Mouse (Mus musculus) ovary, postnatal 14 days (tissue): ENCODE results near the gene Htr1d.

ENCODE experiments used
- DNase-seq: peaks from one replicate; pipeline ENCODE4 v3.0.0; 2022; ENCODE audit warnings: low spot score

The Htr1d gene

GRCm38 (mm10) chr4:136423224-136423623 is at the start of gene Htr1d:
TSS of gene Htr1d (plus strand) at chr4:136423524.
- no peak for DNase-seq

DNA sequence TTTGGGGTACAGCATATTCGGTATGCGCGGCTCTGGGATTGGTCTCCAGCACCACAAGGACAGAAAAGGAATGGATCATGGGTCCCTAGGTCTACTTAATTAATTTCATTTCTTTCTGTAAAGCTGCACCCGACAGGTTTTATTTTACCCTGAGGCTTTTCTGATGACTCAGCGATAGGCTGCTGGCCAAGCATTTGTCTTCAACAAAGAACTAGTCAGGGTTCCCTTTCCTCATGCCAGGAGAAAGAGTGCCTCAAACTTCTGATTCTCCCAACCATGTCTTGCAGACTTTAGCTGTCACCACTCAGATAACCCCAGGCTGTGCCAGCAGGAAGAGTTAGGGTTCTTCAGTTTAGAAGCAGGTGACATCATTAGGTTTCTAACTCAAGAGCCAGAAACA is 46.3 kb upstream of the Htr1d start:
- DNase-seq = no peak

DNA sequence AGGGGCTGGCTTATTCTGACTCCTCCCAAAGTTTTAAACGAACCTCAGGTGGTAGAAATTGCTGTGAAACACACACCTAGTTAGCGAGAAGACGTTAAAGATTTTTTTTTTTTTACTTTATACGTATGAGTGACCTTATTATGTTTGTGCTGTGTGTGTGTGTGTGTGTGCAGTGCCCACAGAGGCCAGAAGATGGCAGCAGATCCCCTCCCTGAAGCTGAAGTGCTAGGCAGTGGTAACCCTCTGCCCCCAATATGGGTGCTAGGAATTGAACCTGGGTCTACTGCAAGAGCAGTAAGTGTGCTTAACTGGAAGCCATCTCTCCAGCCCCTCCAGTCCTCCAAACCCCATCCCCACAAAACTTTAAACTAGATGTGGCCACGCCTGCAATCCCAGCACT is 40.3 kb upstream of the Htr1d start:
- no peak for DNase-seq

- DNase-seq = no peak
These were observed 39.5 kb upstream of the Htr1d start for GRCm38 (mm10) chr4:136383839-136384238.

DNA sequence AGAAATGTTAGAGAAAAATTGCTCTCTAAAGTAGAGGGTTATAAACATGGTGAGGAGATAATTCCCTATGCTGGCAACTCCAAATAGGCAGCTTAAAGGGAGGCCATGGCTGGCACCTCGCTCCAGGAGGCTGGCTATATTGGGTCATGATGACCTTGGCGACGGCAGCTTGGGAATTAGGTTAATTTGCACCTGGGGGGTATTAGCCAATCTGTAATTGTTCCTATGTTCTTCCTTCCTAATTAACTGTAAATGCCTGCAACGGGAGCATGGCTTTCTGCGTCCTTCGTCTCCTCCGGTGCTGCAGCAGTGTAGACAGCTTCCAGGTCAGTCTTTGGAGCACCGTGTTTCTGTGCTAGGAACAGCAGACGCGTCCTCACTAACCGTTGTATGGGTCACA is 36.1 kb upstream of the Htr1d start:
- DNase-seq = no peak

DNA sequence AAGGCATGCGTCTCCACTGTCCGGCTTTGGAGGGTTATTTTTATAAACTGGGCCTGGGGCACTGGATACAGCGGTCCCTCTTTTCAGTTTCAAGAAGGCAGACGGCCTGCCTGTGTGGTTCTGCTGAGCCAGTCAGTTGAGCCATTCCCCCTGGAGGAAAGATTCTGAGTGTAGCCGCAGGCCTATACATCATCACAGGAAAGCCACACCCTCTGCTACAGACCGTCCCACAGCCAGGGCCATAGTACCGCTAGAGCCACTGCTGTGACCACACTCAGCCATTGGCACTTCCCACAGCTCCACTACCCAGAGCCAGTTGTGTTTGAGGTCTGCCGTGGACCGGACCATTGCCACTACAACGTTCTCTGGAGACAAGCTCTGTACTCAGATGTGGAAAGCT is 21.5 kb upstream of the Htr1d start:
- no peak for DNase-seq

- no peak for DNase-seq
These were observed 15.5 kb upstream of the Htr1d start for GRCm38 (mm10) chr4:136407831-136408230.

- no peak for DNase-seq
These were observed 11.1 kb upstream of the Htr1d start for GRCm38 (mm10) chr4:136411995-136412765.

DNA sequence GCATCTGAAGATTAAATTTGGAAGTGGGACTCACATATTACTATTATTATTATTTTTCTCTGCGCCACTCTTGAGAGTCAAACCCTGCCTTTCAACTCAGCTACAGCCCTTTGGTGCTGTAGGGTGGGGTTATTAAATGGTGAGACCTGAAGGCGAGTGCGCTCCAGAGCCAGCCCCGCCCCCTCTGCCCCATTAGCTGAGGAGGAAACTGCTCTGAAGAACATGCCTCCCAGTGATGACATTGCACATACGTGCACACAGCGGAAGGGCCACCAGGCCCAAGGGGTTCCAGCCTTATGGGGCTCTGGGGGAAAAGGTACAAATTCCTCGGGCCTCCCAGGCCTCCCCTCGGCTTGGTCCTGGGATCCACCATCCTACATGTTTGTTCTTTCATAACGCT is 7.8 kb upstream of the Htr1d start:
- DNase-seq = no peak

GRCm38 (mm10) chr4:136418962-136419361 is 4.4 kb upstream of the Htr1d start:
- DNase-seq = no peak

DNA sequence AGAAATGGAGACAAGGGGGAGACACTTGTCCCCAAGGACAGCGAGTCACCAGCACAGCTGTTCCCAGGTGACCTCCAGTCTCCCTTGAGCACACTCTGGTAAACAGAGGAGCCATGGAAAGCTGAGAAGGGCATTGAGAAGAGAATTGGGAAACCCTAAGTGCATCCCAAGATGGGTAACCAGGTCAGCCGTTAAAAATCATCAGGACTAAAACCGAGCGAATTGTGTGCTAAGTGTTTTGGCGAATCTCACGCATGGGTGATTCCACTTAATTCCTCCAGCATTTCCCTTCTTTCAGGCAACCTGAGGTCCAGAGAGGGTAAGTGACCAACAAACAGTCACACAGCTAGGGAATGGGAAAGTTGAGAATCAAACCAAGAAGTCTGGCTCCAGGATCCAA is 3.9 kb upstream of the Htr1d start:
- no peak for DNase-seq

GRCm38 (mm10) chr4:136424120-136424999 is 1.0 kb downstream of the Htr1d start:
- DNase-seq = no peak

GRCm38 (mm10) chr4:136425000-136425288 is 1.6 kb downstream of the Htr1d start:
- DNase-seq = no peak

DNA sequence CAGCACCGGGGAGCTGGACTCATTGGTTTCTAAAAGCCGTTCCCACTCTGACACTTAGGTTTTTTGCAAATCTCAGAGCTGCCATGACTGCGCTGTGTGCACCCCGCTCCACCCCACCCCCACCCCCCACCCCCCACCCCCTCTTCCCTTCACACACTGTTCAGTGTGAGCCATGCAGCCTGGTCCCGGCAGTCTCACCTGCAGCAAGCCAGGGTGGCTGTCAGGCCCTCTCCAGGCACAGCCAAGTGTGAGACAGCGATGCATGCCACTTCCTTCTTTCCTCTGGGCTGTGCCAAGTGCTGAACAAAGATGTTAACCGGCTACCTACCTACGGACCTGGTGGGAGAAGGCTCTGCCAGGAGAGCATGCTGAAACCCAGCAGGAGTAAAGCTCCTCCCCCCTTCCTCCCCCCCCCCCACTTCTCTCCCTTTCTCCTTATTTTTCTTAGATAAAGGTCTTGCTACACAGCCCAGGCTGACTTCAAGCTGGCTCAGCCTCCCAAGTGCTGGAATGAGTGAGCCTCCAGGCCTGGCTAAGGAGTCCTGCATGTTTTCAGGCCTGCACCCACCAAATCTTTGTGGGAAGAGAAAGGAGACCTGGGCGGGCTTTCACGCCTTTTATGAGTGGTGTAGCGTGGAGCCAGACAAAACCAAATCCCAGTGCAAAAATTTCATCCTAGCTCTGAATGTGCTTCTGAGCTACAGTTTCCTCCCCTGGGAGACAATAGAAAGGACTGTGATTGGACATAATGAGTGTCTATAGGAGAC is 7.5 kb downstream of the Htr1d start:
- DNase-seq = no peak

- peak; percentile 59 for DNase-seq
These were observed 8.0 kb downstream of the Htr1d start for GRCm38 (mm10) chr4:136431376-136431693.

GRCm38 (mm10) chr4:136434029-136434428 is 10.7 kb downstream of the Htr1d start:
- no peak for DNase-seq

- no peak for DNase-seq
These were observed 15.8 kb downstream of the Htr1d start for GRCm38 (mm10) chr4:136439106-136439505.

DNA sequence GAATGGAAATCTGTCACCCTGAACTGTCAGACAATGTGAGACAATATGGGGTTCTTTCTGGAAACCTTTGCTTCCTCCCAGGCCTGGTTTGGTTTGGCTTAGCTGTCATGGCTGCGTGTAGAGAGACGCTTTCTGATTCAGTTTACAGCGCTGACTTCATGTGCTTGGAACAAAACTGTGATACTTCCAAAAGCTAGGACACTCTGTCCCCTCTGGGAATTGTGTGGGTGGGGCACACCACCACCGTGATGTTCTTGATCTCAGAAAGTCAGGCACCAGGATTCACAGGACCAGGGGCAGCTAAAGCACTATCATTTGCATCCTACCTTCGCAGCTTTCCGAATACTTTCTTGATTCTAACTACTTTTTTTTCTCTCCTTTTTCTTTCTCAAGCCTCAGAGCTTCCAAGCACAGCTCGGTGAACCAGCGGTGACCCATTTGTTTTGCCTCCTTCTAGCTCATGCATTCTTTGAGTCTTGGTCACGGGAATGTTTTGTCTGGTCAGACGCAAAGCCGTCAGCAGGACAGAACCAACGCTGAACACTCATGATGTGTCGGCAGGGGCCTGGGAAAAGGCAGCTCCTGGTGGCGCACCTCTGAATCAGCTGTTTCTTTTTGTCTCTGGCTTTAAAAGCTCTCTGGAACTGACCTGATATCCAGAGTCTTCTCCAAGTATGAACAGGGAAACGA is 18.2 kb downstream of the Htr1d start:
- no peak for DNase-seq

GRCm38 (mm10) chr4:136444561-136444960 is 21.2 kb downstream of the Htr1d start:
- no peak for DNase-seq

- no peak for DNase-seq
These were observed 26.5 kb downstream of the Htr1d start for GRCm38 (mm10) chr4:136449795-136450194.

DNA sequence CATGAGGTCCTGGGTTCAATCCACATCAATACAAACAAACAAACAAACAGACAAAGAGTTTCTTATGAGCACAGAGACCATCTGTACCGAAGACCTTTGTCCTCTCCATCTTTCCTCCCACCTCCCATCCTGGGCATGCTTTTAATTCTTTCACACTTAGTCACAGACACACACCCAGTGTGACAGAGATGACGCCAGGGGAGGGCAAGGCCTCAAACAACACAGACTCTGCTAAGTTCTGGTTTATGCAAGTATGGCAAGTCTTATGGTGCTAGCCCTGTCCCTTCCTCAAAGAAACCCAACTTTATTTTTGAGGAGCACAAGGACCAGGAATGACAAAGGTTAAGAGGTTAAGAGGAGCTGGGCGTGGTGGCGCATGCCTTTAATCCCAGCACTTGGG is 26.9 kb downstream of the Htr1d start:
- DNase-seq = no peak

DNA sequence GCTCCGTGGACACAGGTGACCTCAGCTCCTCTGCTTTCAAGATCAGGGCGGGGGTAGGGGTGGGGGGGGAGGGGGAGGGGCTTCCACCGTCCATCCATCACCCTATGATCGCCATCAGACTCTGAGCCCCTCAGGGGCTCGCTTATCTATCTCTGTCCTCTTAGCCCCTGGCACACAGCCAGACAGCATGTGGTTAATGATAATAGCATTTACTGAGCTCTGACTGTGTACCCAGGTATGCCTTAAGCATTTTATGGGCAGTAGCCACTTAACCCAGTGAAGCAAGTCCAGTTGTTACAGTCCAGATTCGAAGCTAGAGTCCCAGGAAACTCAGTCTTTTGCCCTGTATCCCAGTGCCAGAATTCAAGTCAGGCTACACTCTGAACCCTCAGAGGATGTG is 28.2 kb downstream of the Htr1d start:
- no peak for DNase-seq
